Mouse (Mus musculus) brain, embryonic 14.5 days (tissue): ENCODE results near the gene Hes1. TPM values are rescaled to one million over a fixed set of nuclear protein-coding genes. Genes with fewer than 3 reads are reported as not detected.

Source experiments
- DNase-seq: peaks from one replicate; pipeline ENCODE4 v3.0.0-alpha.2; 2011; ENCODE audit warnings: low read depth
- CTCF ChIP-seq: fragments of 200-500 bp; IDR thresholded peaks from 2 replicates; pipeline ENCODE4 v1.5.1; 2012; ENCODE audit warnings: inconsistent platforms, mild to moderate bottlenecking, moderate library complexity, borderline replicate concordance; ENCODE audit not compliant: insufficient read depth, insufficient read length; ENCODE audit errors: extremely low read depth
- POLR2A ChIP-seq: fragments of 200-500 bp; IDR thresholded peaks from 2 replicates; pipeline ENCODE4 v1.6.1; 2012; ENCODE audit warnings: mild to moderate bottlenecking, inconsistent platforms, borderline replicate concordance; ENCODE audit not compliant: poor library complexity, insufficient read depth, insufficient read length, severe bottlenecking; ENCODE audit errors: extremely low read depth
- polyA plus RNA-seq: library from polyadenylated mRNA; depleted of rRNA; stranded (reverse); fragments of >200 nt; gene quantifications from 2 replicates; pipeline ENCODE4 v1.2.3, GENCODE M21; 2012

Hes1 gene
- polyA plus RNA-seq, 1 experiment: 44.6 TPM

DNA sequence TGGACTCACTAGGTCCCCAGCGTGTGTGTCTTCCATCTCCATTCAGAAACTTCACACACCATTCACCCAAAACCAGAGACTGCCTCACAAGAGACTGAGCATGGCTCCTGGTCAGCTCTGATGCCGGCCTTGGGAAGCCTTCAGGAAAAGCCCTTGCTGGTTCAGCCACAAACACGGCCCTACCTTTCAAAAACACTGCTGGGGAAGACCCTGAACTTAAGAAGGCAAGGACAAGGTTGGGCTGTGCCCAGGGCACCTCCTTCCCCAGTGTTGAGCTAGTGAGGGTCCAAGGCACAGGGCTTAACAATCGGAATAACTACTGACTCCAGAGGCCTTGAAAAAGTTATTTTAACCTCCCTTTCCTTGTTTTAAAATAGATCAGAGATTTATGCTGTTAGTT is 17.3 kb downstream of the Hes1 start:
- TF ChIP-seq POLR2A (no peak), CTCF (no peak)

DNA sequence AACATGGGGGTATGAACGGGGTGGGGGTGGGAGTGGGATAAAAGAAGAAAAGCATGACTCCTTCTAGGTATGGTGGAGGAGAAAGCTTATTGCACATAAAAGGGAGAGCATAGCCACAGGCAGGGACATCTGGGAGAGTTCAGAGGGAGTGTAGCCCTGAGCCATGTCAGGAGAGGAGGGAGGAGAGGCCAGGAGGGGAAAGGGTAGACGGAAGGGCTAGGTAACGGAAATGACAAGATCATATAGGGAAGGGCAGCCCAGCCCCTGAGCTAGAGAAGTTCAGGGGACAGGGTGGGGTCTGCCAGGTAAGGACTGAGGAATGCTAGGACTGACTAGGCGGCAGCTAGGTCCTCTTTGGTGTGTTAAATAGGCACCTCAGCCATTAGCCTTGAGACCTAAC is 17.8 kb downstream of the Hes1 start:
- DNase-seq: no peak
- TF ChIP-seq CTCF: no peak
- no peak for TF ChIP-seq POLR2A

More for the DNA sequence above, 17.3 kb downstream of the Hes1 start:
- no peak for DNase-seq

GRCm38 (mm10) chr16:30082965-30083364 is 18.8 kb downstream of the Hes1 start:
- DNase-seq: no peak
- no peak for TF ChIP-seq CTCF
- TF ChIP-seq POLR2A: no peak

- no peak for TF ChIP-seq CTCF
- TF ChIP-seq POLR2A: no peak
- DNase-seq: no peak
Measured at GRCm38 (mm10) chr16:30083536-30083935, 19.4 kb downstream of the Hes1 start.

DNA sequence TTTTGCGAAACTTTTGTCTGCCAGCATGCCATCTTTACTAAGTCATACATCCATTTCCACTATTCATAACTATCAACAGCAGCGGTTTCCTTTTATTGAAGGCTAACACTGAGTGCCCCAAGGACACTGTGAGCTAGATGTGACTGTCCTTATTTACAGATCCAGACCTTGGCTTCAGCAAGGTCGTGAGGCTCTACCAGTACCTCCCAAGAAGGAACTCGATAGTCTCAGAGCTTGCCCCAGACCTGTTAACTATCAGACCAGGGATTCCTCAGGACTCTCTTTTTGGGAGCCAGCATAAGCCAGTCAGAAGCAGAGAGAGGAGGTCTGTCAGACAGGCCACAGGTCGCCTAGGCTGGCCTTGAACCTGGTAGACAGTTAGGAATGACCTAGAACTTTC is 24.5 kb downstream of the Hes1 start:
- TF ChIP-seq CTCF (no peak), POLR2A (no peak)

DNA sequence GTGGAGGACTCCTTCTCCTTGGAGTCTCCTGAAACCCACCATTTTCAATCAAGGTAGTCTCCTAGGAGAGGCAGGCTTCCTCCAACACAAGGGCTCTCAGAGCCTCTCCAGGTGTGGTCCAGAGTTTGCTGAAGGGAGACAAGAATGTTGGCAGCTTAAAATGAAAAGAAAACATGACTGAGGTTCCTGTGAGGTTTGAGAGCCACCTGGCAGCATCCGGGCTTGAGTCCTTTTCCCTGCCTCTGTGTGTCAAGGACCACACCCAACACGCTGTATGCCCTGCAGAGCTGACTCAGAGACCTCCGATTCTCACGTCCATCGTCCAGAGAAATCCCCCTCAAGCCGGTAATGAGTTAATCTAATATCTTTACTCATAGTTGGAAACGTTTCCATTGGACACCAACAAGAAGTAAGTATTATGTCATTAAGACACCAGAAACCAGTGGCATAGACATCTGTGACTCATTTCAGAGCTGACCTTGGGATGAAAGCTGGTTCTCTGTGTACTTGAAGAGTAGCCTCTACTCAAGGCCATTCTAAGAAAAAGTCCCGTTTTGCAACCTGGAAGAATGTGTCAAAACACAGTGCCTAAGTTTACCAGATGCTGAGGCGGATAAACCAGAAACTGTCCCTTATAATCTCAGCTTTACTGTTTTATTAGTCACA is 26.1 kb downstream of the Hes1 start:
- DNase-seq: no peak
- TF ChIP-seq POLR2A (no peak), CTCF (no peak)

More for the DNA sequence above, 24.5 kb downstream of the Hes1 start:
- no peak for DNase-seq

- DNase-seq: peak; percentile 34
- TF ChIP-seq POLR2A (no peak), CTCF (no peak)
Measured at GRCm38 (mm10) chr16:30096050-30096449, 31.9 kb downstream of the Hes1 start.

DNA sequence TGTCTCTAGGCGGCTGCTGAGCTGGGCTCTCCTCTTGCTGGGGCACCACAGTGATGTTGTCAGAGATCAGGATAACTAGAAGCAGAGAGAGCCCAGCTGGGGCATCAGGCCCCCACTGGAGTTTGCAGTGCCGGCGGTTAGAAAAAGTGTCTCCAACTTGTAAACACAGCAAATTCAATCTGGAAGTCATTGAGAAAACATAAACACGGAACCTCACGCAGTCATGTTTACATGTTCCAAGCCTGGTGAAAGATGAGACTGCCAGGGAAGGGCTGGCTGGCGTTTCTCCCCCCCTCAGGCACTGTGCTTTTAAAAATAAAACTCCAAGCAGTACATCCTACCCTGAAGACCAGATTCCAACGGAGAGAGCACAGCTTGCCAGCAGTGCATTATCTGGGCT is 32.3 kb downstream of the Hes1 start:
- peak; percentile 22 for DNase-seq
- no peak for TF ChIP-seq POLR2A
- no peak for TF ChIP-seq CTCF

DNA sequence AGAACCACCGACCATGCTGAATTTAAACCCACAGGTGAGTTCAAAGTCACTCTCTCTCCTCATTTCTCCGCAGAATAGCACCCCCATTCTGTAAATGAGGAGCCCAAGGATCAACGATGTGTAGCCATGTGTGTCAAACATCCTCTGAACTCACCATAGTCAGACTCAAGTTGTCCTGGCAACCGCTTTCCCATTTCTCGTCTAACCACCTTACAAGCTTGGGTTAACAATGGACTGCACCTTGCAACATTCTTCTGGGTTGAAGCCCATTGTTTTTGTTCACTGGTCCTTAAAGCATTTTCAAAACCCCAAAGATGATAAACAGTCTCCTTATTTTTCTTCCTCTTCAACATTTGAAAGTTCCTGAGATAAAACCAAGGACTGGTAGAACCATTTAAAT is 34.9 kb downstream of the Hes1 start:
- TF ChIP-seq POLR2A (no peak), CTCF (no peak)
- DNase-seq: no peak

DNA sequence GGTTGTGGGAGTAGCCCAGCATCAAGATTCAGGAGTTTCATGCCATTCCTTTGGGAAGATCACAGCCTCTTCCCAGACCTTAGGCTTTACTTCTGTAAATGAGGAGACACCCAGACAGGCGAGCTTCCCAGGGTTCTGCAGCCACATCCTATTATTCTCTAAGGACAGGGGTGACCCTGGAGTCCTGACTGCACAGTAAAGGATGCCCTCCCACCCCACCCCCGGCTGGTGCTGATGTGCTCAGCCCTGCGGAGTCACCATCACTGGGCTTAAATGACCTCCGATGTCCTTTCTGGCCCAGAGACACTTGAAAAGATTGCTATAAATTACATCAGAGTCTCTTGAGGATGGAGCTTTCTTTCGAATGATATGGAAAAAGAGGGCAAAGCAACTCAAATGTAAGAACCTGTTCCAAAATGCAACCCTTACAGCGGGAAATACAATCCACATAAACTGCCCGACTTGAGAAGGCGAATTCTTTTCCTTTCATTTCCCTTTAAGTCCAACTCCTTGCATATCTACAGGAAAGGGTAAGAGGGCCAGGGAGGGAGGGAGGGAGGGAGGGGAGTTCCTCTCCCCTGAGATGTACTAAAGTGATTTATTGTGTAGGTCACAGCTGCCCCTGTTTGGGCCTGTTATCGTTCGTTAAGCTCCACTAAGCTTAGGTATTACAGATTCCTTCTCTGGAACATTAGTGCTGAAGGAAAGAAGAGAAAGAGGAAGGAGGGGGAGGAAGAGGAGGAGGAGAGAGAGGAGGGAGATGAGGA is 38.1 kb downstream of the Hes1 start:
- TF ChIP-seq CTCF (no peak), POLR2A (no peak)
- peak; percentile 42 for DNase-seq

GRCm38 (mm10) chr16:30102982-30103381 is 38.8 kb downstream of the Hes1 start:
- peak; percentile 59 for DNase-seq
- no peak for TF ChIP-seq POLR2A
- TF ChIP-seq CTCF: no peak

DNA sequence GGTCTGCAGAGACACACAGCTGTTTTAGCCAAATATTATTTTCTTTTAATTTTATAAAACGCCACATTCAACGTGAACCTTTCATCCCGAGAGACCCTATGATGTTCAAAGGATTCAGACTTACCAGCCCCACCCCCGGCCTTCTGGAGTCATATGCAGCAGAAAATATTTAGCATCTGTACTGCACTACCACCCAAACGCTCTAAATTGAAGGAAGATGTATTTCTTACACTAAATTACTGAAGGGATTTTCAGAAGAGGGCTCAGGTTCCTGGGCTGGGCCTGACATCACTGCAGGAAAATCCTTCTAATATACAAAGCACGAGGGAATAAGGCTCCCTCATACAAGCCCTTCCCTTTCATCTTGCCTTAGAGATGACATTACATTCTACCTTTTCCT is 39.3 kb downstream of the Hes1 start:
- no peak for TF ChIP-seq POLR2A
- no peak for TF ChIP-seq CTCF
- DNase-seq: no peak
